Mouse (Mus musculus) kidney, postnatal 0 days (tissue): Measurements from ENCODE around the gene H1foo. TPM values are rescaled to one million over a fixed set of nuclear protein-coding genes. Genes with fewer than 3 reads are reported as not detected.
A peak's percentile ranks its signal among the peaks of the same experiment; 100 is the strongest.

Source experiments
- ATAC-seq: fragments of 200-750 bp; cut with Nextera tagmentation; replicated peaks from 2 replicates; pipeline ENCODE4 v1.8.0; 2017; ENCODE audit warnings: low read depth, moderate number of reproducible peaks, moderate TSS enrichment, moderate library complexity; ENCODE audit not compliant: low FRiP score
- DNase-seq: peaks from one replicate; pipeline ENCODE4 v3.0.0-alpha.2; 2016; ENCODE audit warnings: low spot score
- H3K27ac ChIP-seq: fragments of 300-500 bp; sonication (generic); 2 replicates; pipeline ENCODE4 v1.5.1; 2014; ENCODE audit warnings: mild to moderate bottlenecking
- H3K27me3 ChIP-seq: fragments of 300-500 bp; sonication (generic); 2 replicates; pipeline ENCODE4 v1.6.1; 2014; ENCODE audit warnings: low read length, mixed read lengths; ENCODE audit not compliant: insufficient read depth
- H3K36me3 ChIP-seq: fragments of 300-500 bp; sonication (generic); 2 replicates; pipeline ENCODE4 v1.6.1; 2014; ENCODE audit warnings: low read length, mixed read lengths; ENCODE audit not compliant: insufficient read depth
- H3K4me1 ChIP-seq: fragments of 300-500 bp; sonication (generic); replicated peaks from 2 replicates; pipeline ENCODE4 v1.6.1; 2014; ENCODE audit warnings: antibody characterized with exemption, low read length, mixed read lengths; ENCODE audit not compliant: insufficient read depth
- H3K4me2 ChIP-seq: fragments of 300-500 bp; sonication (generic); 2 replicates; pipeline ENCODE4 v1.6.1; 2014; ENCODE audit warnings: mild to moderate bottlenecking, low read length, moderate library complexity, mixed read lengths
- H3K4me3 ChIP-seq: fragments of 300-500 bp; sonication (generic); replicated peaks from 2 replicates; pipeline ENCODE4 v1.5.1; 2014; ENCODE audit warnings: low read depth, low read length
- H3K9ac ChIP-seq: fragments of 300-500 bp; sonication (generic); 2 replicates; pipeline ENCODE4 v1.6.1; 2014; ENCODE audit warnings: low read depth, low read length
- H3K9me3 ChIP-seq: fragments of 300-500 bp; sonication (generic); replicated peaks from 2 replicates; pipeline ENCODE4 v1.6.1; 2016; ENCODE audit warnings: low read length, inconsistent platforms, mixed read lengths
- CTCF ChIP-seq: IDR thresholded peaks from 2 replicates; pipeline ENCODE4 v1.5.1; 2016; ENCODE audit warnings: antibody characterized with exemption, low read depth, mild to moderate bottlenecking, moderate library complexity
- WGBS: fragments of 180-500 bp; shearing (Covaris S2); extraction: QIAGEN DNeasy Blood & Tissue Kit; methylation state at CpG from one replicate; pipeline ENCODE4 v1.1.7; 2014; 5-methylcytosine and 5-hydroxymethylcytosine counted together
- polyA plus RNA-seq: library from polyadenylated mRNA; unstranded; fragments of >200 nt; fragmentation: Nextera tagmentation; extraction: Ambion mirVana; gene quantifications from 2 replicates; pipeline ENCODE4 v1.2.1, GENCODE M21; 2015

H1foo gene
- polyA plus RNA-seq, 1 experiment from 2014 or later, result not detected

DNA sequence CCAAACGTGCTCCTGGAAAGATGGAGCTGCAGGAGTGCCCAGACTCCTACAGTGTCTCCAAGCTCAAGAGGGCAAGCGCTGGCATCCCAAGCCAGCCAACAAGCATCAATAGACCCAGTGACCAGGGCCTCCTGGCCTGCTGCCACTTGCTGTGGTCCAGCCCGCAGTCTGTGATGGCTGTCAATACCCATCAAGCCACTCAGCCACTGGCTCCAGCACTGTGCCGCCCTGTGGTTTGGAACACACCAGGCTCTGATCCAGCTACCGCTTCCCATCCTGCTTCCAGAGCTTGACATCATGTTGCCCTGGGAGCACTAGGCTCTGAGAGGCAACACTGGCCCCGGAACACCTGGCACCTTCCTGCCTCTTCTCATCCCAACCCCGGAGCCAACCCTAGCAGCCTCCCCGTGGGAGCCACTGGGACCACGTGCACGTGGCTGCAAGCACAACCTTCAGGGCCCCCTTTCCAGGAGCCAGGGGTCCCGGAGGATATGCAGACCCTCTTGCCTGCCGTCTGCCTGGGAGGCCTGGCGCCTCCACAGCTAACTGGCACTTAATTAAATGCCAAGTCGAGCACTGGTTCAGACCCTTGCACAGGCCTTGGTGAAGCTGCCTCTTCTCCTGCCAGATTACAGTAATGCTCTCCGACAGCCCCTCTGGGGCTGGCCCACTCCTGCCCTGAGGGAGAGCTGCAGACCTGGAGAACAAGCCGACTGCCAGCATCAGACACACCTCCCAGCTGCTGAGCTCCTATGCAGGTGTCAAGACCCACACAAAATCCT lies 29.3 kb downstream of the H1foo start:
- no peaks in the 10 kb centered on the region for H3K27me3 ChIP-seq
- ATAC-seq (no peak; the same call in 1 of the 2 replicates), DNase-seq (no peak)
- TF ChIP-seq CTCF, result no peak
- H3K9me3 ChIP-seq, result no peaks in the 10 kb centered on the region
- H3K27ac ChIP-seq, result no peak overlapping the region
- H3K9ac ChIP-seq, result no peak overlapping the region
- peaks cover 35% of the 10 kb centered on the region for H3K36me3 ChIP-seq
- H3K4me1 ChIP-seq, result peaks cover 15% of the 10 kb centered on the region
- no peak overlapping the region for H3K4me3 ChIP-seq
- no peak overlapping the region for H3K4me2 ChIP-seq
- 74% methylated on average over 16 of the region's 16 CpGs for WGBS

GRCm38 (mm10) chr6:115975606-115976005 lies 30.9 kb downstream of the H1foo start:
- TF ChIP-seq CTCF, result no peak
- no peaks in the 10 kb centered on the region for H3K27me3 ChIP-seq
- no peak overlapping the region for H3K9ac ChIP-seq
- no peak for DNase-seq
- H3K4me1 ChIP-seq, result peaks cover 15% of the 10 kb centered on the region
- H3K4me2 ChIP-seq, result no peak overlapping the region
- H3K9me3 ChIP-seq, result no peaks in the 10 kb centered on the region
- H3K4me3 ChIP-seq, result no peak overlapping the region
- no peak for ATAC-seq
- no peak overlapping the region for H3K27ac ChIP-seq
- WGBS, result 84% methylated on average over 8 of the region's 8 CpGs
- H3K36me3 ChIP-seq, result peaks cover 29% of the 10 kb centered on the region

DNA sequence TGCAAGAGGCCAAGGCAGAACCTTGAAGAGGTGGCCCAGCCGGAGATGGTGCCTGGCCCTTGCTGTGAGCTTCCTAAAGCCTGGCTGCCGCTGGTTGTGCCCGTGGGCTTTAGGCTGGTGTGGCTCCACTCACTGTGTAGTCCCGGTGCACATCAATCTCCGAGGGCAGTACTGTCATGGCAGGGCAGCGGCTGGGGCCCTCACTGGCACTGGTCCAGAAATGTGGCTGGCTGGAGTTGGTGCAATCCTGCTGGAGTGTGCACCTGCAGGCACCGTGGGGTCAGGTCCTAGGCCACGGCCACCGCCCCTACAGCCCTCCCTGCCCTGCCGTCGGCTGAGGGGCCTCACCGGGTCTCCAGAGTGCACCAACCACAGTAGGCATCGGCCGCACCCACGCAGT lies 33.1 kb downstream of the H1foo start:
- H3K4me3 ChIP-seq, result no peak overlapping the region
- no peak for TF ChIP-seq CTCF
- no peak overlapping the region for H3K4me2 ChIP-seq
- no peaks in the 10 kb centered on the region for H3K9me3 ChIP-seq
- peaks cover 29% of the 10 kb centered on the region for H3K36me3 ChIP-seq
- 61% methylated on average over 15 of the region's 15 CpGs for WGBS
- DNase-seq, result no peak
- no peak overlapping the region for H3K27ac ChIP-seq
- ATAC-seq, result no peak
- no peak overlapping the region for H3K9ac ChIP-seq
- no peaks in the 10 kb centered on the region for H3K27me3 ChIP-seq
- H3K4me1 ChIP-seq, result peaks cover 14% of the 10 kb centered on the region

- H3K4me1 ChIP-seq, result peaks cover 13% of the 10 kb centered on the region
- H3K4me3 ChIP-seq, result no peak overlapping the region
- peaks cover 29% of the 10 kb centered on the region for H3K36me3 ChIP-seq
- H3K4me2 ChIP-seq, result no peak overlapping the region
- no peak overlapping the region for H3K9ac ChIP-seq
- TF ChIP-seq CTCF, result peak; percentile 36; the same call in 1 of the 2 replicates
- no peaks in the 10 kb centered on the region for H3K9me3 ChIP-seq
- H3K27ac ChIP-seq, result no peak overlapping the region
- ATAC-seq, result no peak
- 78% methylated on average over 8 of the region's 8 CpGs for WGBS
- no peaks in the 10 kb centered on the region for H3K27me3 ChIP-seq
- DNase-seq, result no peak
Measured at GRCm38 (mm10) chr6:115978596-115978995, 33.9 kb downstream of the H1foo start.

DNA sequence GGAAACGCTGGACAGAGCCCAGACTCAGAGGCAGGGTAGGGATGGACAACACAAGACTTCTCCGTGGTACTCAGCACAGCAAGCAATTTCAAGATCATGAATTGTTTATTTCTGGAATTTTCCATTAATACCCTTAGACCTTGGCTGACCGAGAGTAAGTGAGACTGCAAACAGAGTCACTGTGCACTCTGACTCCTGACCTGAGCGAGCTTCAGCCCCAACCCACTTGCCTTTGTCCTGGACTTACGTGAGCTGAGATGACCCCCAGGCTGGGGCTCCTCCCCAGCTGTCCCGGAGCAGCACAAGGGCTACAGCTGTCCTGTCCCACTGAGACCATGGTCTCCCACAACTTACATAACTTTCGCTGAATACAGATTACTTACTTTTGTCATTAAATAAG lies 38.2 kb downstream of the H1foo start:
- 29% methylated on average over 7 of the region's 7 CpGs for WGBS
- Histone ChIP-seq H3K4me1 (peaks cover 48% of the 10 kb centered on the region), H3K4me3 (no peak overlapping the region), H3K36me3 (peaks cover 7% of the 10 kb centered on the region; the same call in 1 of the 2 replicates), H3K4me2 (peak overlapping the region; percentile 42), H3K9me3 (no peaks in the 10 kb centered on the region), H3K9ac (0 out of 2 replicates have a peak overlapping the region, but pooled peaks have one; percentile 35), H3K27me3 (no peaks in the 10 kb centered on the region), H3K27ac (peak overlapping the region; percentile 89)
- DNase-seq, result peak; percentile 75
- 0 out of 2 replicates have a peak, but pooled peaks have one; percentile 38 for ATAC-seq
- TF ChIP-seq CTCF, result no peak

DNA sequence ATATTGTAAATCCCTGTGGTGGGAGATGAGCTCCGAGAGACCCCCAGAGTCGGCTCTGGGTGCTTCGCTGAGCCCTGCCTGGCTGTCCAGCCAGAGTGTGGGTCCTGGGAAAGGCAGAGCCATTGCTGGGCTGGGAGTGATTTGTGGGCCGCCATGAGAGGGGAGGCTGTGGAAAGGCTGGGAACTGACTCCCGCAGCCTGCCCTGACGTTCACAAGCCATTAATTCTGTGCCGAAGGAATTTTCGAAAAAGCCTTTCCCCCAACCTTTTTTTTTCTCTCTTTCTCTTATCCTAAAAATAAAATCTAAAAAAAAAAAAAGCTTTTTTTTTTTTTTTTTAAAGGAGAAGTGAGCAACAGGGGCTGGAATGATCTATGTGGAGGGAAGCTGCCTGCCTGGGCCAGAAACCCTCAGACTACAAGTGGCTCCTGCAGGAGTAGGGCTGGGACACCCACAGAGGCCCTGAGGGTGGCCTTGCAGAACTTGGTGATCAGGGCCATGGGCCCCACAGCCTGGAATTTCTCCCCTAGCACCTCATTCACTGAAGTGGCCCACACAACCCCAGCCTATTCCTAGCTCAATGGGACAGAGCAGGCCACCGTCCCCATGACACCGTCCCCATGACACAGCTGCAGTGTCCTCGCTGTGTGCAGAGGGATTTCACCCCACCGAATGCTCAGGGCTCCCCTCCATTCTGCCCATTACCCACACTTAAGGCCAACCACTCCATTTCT lies 38.7 kb downstream of the H1foo start:
- Histone ChIP-seq H3K4me2 (peak overlapping the region; percentile 42), H3K36me3 (peaks cover under 1% of the 10 kb centered on the region; the same call in 1 of the 2 replicates), H3K9ac (0 out of 2 replicates have a peak overlapping the region, but pooled peaks have one; percentile 35), H3K4me3 (no peak overlapping the region), H3K4me1 (peaks cover 48% of the 10 kb centered on the region), H3K9me3 (no peaks in the 10 kb centered on the region), H3K27ac (peak overlapping the region; percentile 89), H3K27me3 (no peaks in the 10 kb centered on the region)
- no peak for TF ChIP-seq CTCF
- 27% methylated on average over 12 of the region's 12 CpGs for WGBS
- no peak; the same call in 1 of the 2 replicates for ATAC-seq
- peak; percentile 96 for DNase-seq
